Mouse (Mus musculus): Measurements from ENCODE around the gene Selenon. TPM values are rescaled to one million over a fixed set of nuclear protein-coding genes. Genes with fewer than 3 reads are reported as not detected.

Gene Selenon
- total and polyA plus RNA-seq, 2 experiments from 2014 or later = 10.0 to 32.7 TPM

GRCm38 (mm10) chr4:134489986-134490665 lies 61.8 kb downstream of the Selenon start:
- no peak overlapping the region for H3K4me2 ChIP-seq (ENCODE audit: low read depth, low read length)
- H3K9ac ChIP-seq (replicated peaks; ENCODE audit: low read length) = no peak overlapping the region
- DNase-seq (ENCODE audit: low spot score) (no peak), ATAC-seq (no peak)
- H3K27me3 ChIP-seq (ENCODE audit: insufficient read depth, low read length) = no peaks in the 10 kb centered on the region
- WGBS = 82% methylated on average over 11 of the region's 11 CpGs
- no peak for TF ChIP-seq CTCF (IDR thresholded peaks at IDR 0.05; ENCODE audit: low read depth)
- no peaks in the 10 kb centered on the region for H3K9me3 ChIP-seq (ENCODE audit: low read length)
- H3K36me3 ChIP-seq (ENCODE audit: insufficient read depth, low read length) = no peaks in the 10 kb centered on the region
- H3K27ac ChIP-seq = no peak overlapping the region
- no peak overlapping the region for H3K4me3 ChIP-seq (ENCODE audit: low read length)
- H3K4me1 ChIP-seq (ENCODE audit: insufficient read depth, low read length) = peaks cover 4% of the 10 kb centered on the region; the same call in 1 of the 2 replicates

GRCm38 (mm10) chr4:134488211-134488610 lies 63.8 kb downstream of the Selenon start:
- no peaks in the 10 kb centered on the region for H3K36me3 ChIP-seq (ENCODE audit: insufficient read depth, low read length)
- no peaks in the 10 kb centered on the region for H3K27me3 ChIP-seq (ENCODE audit: insufficient read depth, low read length)
- ATAC-seq = no peak
- TF ChIP-seq CTCF (IDR thresholded peaks at IDR 0.05; ENCODE audit: low read depth) = no peak
- no peak overlapping the region for H3K27ac ChIP-seq
- WGBS = 96% methylated on average over 5 of the region's 5 CpGs
- DNase-seq (ENCODE audit: low spot score) = no peak
- H3K9me3 ChIP-seq (ENCODE audit: low read length) = no peaks in the 10 kb centered on the region
- no peak overlapping the region for H3K4me3 ChIP-seq (ENCODE audit: low read length)
- H3K4me2 ChIP-seq (ENCODE audit: low read depth, low read length) = no peak overlapping the region
- H3K4me1 ChIP-seq (ENCODE audit: insufficient read depth, low read length) = no peaks in the 10 kb centered on the region
- no peak overlapping the region for H3K9ac ChIP-seq (replicated peaks; ENCODE audit: low read length)

Small RNA genes within 50 kb of the gene (microRNA-seq; reads per million reads assigned to microRNA genes)
- 0 reads per million in 2 experiments for gene Mir6403

Other genes with a start within 250 kb of the Selenon start
- gene Trim63, start 237.0 kb downstream of the Selenon start, total RNA-seq (2014; rRNA removed) = 0.32 and 1.5 TPM in 2 replicates
- 0.84 and 1.1 TPM in 2 replicates for gene Trim63, start 237.0 kb downstream of the Selenon start, polyA plus RNA-seq (2015; fragmentation: Nextera tagmentation; extraction: Ambion mirVana)
- gene Slc30a2, start 209.0 kb downstream of the Selenon start, total RNA-seq (2014; rRNA removed) = 0.43 TPM in 1 of 2 replicates, not detected in the other
- gene Slc30a2, start 209.0 kb downstream of the Selenon start, polyA plus RNA-seq (2015; fragmentation: Nextera tagmentation; extraction: Ambion mirVana) = 0.09 and 0.18 TPM in 2 replicates
- 0.54 and 1.8 TPM in 2 replicates for gene Extl1, start 168.3 kb downstream of the Selenon start, total RNA-seq (2014; rRNA removed)
- gene Extl1, start 168.3 kb downstream of the Selenon start, polyA plus RNA-seq (2015; fragmentation: Nextera tagmentation; extraction: Ambion mirVana) = 0.39 and 0.66 TPM in 2 replicates
- 12.1 and 17.9 TPM in 2 replicates for gene Pafah2, start 155.8 kb downstream of the Selenon start, total RNA-seq (2014; rRNA removed)
- 5.3 and 6.7 TPM in 2 replicates for gene Pafah2, start 155.8 kb downstream of the Selenon start, polyA plus RNA-seq (2015; fragmentation: Nextera tagmentation; extraction: Ambion mirVana)
- 667 and 752 TPM in 2 replicates for gene Stmn1, start 83.8 kb downstream of the Selenon start, total RNA-seq (2014; rRNA removed)
- 4,115 and 4,307 TPM in 2 replicates for gene Stmn1, start 83.8 kb downstream of the Selenon start, polyA plus RNA-seq (2015; fragmentation: Nextera tagmentation; extraction: Ambion mirVana)
- 121 and 142 TPM in 2 replicates for gene Paqr7, start 55.5 kb downstream of the Selenon start, total RNA-seq (2014; rRNA removed)
- 41.1 and 43.5 TPM in 2 replicates for gene Paqr7, start 55.5 kb downstream of the Selenon start, polyA plus RNA-seq (2015; fragmentation: Nextera tagmentation; extraction: Ambion mirVana)
- 2.2 and 2.7 TPM in 2 replicates for gene Aunip, start 41.2 kb downstream of the Selenon start, total RNA-seq (2014; rRNA removed)
- gene Aunip, start 41.2 kb downstream of the Selenon start, polyA plus RNA-seq (2015; fragmentation: Nextera tagmentation; extraction: Ambion mirVana) = 2.2 and 2.6 TPM in 2 replicates
- 133 and 146 TPM in 2 replicates for gene Mtfr1l, start 16.8 kb downstream of the Selenon start, total RNA-seq (2014; rRNA removed)
- 177 and 182 TPM in 2 replicates for gene Mtfr1l, start 16.8 kb downstream of the Selenon start, polyA plus RNA-seq (2015; fragmentation: Nextera tagmentation; extraction: Ambion mirVana)
- 36.1 and 40.5 TPM in 2 replicates for gene Man1c1, start 152.1 kb upstream of the Selenon start, total RNA-seq (2014; rRNA removed)
- 5.8 and 7.1 TPM in 2 replicates for gene Man1c1, start 152.1 kb upstream of the Selenon start, polyA plus RNA-seq (2015; fragmentation: Nextera tagmentation; extraction: Ambion mirVana)
- gene Ldlrap1, start 215.9 kb upstream of the Selenon start, total RNA-seq (2014; rRNA removed) = 2.6 and 3.1 TPM in 2 replicates
- 2.7 and 2.9 TPM in 2 replicates for gene Ldlrap1, start 215.9 kb upstream of the Selenon start, polyA plus RNA-seq (2015; fragmentation: Nextera tagmentation; extraction: Ambion mirVana)